ENCODE assay signal across 16 mouse cellular contexts in the genomic region with DNA sequence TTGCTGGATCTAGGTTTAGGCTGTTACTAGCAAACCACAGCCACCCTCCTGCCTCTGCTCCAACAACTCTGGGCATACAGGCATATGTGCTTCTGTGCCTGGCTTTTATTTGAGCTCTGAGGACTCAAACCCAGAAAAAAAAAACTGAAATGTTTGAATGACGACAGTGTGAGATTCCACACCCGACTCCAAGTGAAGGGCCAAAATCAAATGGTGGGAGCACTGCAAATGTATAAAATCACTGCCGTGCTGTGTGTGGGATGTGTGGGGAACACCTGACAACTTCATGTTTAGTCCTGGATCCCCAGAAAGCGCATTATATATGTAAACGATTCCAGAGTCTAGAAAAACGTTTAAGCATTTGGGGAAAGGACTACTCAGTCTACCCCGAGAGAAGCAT.
"Had no signal": no experiment of that assay in that cellular context is flagged by ENCODE, and none has a peak within 500 bp of the region (broad histone marks: within the 10 kb centered on the region; RNA-seq: fewer than 3 reads in every experiment).

No protein-coding gene starts in this region.

- H3K4me2 ChIP-seq: kidney, embryonic 15.5 days; liver, embryonic 13.5 days; midbrain, embryonic 12.5 days; neural tube, embryonic 13.5 days had no signal

- H3K4me3 ChIP-seq: kidney, embryonic 15.5 days; liver, embryonic 13.5 days; midbrain, embryonic 12.5 days; myocyte; neural tube, embryonic 13.5 days had no signal

- H3K27ac ChIP-seq: kidney, embryonic 15.5 days; liver, embryonic 13.5 days; midbrain, embryonic 12.5 days; neural tube, embryonic 13.5 days had no signal

- DNase-seq: kidney, adult 11 months; kidney, adult 8-10 months; kidney, postnatal 10 days; kidney, postnatal 36 days; layer of hippocampus, postnatal 36 days; liver, embryonic 13.5 days; lung, adult 2 months; lung, postnatal 14 days; lung, postnatal 4 days; thymus, adult 2 months; thymus, postnatal 14 days; thymus, postnatal 4 days had no signal

- H3K27me3 ChIP-seq: liver, embryonic 13.5 days had no signal

- H3K9me3 ChIP-seq: kidney, embryonic 15.5 days; liver, embryonic 13.5 days; midbrain, embryonic 12.5 days; neural tube, embryonic 13.5 days had no signal

- H3K9ac ChIP-seq: kidney, embryonic 15.5 days; liver, embryonic 13.5 days; midbrain, embryonic 12.5 days; neural tube, embryonic 13.5 days had no signal

- H3K4me1 ChIP-seq: liver, embryonic 13.5 days had no signal

- H3K36me3 ChIP-seq: kidney, embryonic 15.5 days; liver, embryonic 13.5 days; midbrain, embryonic 12.5 days; neural tube, embryonic 13.5 days had no signal
